Mouse (Mus musculus): ENCODE measurements around the gene Ankk1. TPM values are rescaled to one million over a fixed set of nuclear protein-coding genes. Genes with fewer than 3 reads are reported as not detected.

The Ankk1 gene
- total and polyA plus RNA-seq, 2 experiments = not detected

DNA sequence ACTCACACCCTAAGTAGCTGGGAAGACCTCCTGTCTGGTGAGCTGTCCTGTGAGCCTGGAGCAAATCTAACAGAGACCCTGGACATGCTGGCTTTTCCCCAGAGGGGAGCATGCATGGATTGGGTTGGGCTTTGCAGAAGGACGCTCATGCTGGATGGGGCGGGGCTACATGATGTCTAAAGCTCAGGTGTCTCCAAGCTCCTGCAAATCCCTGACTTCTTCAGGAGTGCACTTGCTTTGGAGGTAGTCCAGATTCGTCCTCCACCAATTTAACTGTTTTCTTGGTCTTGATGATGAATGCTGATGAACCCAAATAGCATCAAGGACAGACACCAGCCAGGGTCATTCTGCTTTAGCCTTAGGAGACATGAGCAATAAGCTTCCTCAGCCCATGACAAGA, 23.7 kb upstream of the Ankk1 start:
- no peak for DNase-seq (ENCODE audit: extremely low read depth, low read depth, low spot score)
- no peaks in the 10 kb centered on the region for H3K36me3 ChIP-seq (ENCODE audit: control insufficient read depth, insufficient read depth, low read length)
- H3K27ac ChIP-seq (replicated peaks; ENCODE audit: insufficient read depth, low read depth, low read length) = no peak overlapping the region
- H3K27me3 ChIP-seq (ENCODE audit: control insufficient read depth, insufficient read depth, low read length) = peaks cover 7% of the 10 kb centered on the region; the same call in 1 of the 2 replicates
- 75% methylated on average over 3 of the region's 3 CpGs for WGBS
- no peak overlapping the region for H3K4me3 ChIP-seq (ENCODE audit: insufficient read depth, low read depth, low read length)
- H3K79me2 ChIP-seq (ENCODE audit: control insufficient read depth, insufficient read depth, low read length) = no peaks in the 10 kb centered on the region
- TF ChIP-seq CTCF (IDR thresholded peaks at IDR 0.05; ENCODE audit: low read depth, low read length) (no peak), POLR2A (IDR thresholded peaks at IDR 0.05; ENCODE audit: extremely low read depth, insufficient read depth, low read length) (no peak)
- H3K9ac ChIP-seq (ENCODE audit: low read depth, low read length) = no peak overlapping the region
- H3K4me1 ChIP-seq (ENCODE audit: control insufficient read depth, insufficient read depth, low read length) = no peaks in the 10 kb centered on the region

DNA sequence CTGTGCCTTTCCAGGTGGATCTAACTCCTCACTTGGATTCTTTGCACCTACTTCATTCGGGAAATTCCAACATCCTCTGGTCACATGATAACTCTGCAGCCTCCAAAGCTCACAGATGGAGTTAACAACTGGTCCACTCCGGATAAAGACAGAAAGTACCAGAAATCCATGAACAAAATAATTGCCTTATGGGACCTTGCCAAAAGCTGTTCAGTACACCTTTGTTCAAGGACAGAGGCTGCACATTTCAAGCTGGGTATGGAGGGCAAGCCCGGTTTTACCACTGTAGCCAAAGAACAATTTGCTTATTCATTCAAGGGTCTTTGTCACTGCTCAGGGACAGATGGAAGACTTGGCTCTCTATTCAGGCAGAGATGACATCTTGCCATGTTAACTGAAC, 15.8 kb upstream of the Ankk1 start:
- Histone ChIP-seq H3K4me1 (ENCODE audit: control insufficient read depth, insufficient read depth, low read length) (no peaks in the 10 kb centered on the region), H3K9ac (ENCODE audit: low read depth, low read length) (no peak overlapping the region), H3K36me3 (ENCODE audit: control insufficient read depth, insufficient read depth, low read length) (no peaks in the 10 kb centered on the region), H3K4me3 (ENCODE audit: insufficient read depth, low read depth, low read length) (no peak overlapping the region), H3K27ac (replicated peaks; ENCODE audit: insufficient read depth, low read depth, low read length) (no peak overlapping the region), H3K79me2 (ENCODE audit: control insufficient read depth, insufficient read depth, low read length) (no peaks in the 10 kb centered on the region), H3K27me3 (ENCODE audit: control insufficient read depth, insufficient read depth, low read length) (no peaks in the 10 kb centered on the region)
- 74% methylated on average over 3 of the region's 3 CpGs for WGBS
- TF ChIP-seq CTCF (IDR thresholded peaks at IDR 0.05; ENCODE audit: low read depth, low read length) = no peak
- TF ChIP-seq POLR2A (IDR thresholded peaks at IDR 0.05; ENCODE audit: extremely low read depth, insufficient read depth, low read length) = no peak
- no peak for DNase-seq (ENCODE audit: extremely low read depth, low read depth, low spot score)

DNA sequence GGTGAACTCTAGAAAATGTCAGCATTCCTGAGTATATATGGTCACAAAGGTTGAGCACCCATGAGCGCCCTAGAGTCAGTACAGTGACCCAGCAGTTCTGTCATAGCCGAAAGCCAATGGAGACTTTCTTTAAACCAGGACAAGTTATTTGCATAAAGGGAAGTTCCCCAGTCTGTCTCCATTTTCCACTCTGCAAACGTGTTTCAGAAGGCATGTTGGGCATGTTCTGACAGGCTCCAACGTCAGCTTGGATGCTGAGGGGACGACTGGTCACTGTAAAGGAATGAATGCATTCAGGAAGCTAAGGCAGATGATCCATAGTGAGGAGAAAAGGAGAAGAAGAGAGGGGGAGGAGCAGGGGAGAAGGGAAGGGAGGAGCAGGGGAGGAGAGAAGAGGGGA, 657 bp upstream of the Ankk1 start:
- no peaks in the 10 kb centered on the region for H3K27me3 ChIP-seq (ENCODE audit: control insufficient read depth, insufficient read depth, low read length)
- no peaks in the 10 kb centered on the region for H3K79me2 ChIP-seq (ENCODE audit: control insufficient read depth, insufficient read depth, low read length)
- H3K4me3 ChIP-seq (ENCODE audit: insufficient read depth, low read depth, low read length) = no peak overlapping the region
- no peak overlapping the region for H3K27ac ChIP-seq (replicated peaks; ENCODE audit: insufficient read depth, low read depth, low read length)
- WGBS = 62% methylated on average over 5 of the region's 5 CpGs
- H3K4me1 ChIP-seq (ENCODE audit: control insufficient read depth, insufficient read depth, low read length) = no peaks in the 10 kb centered on the region
- DNase-seq (ENCODE audit: extremely low read depth, low read depth, low spot score) = no peak
- no peak overlapping the region for H3K9ac ChIP-seq (ENCODE audit: low read depth, low read length)
- no peaks in the 10 kb centered on the region for H3K36me3 ChIP-seq (ENCODE audit: control insufficient read depth, insufficient read depth, low read length)
- TF ChIP-seq CTCF (IDR thresholded peaks at IDR 0.05; ENCODE audit: low read depth, low read length) = no peak
- no peak for TF ChIP-seq POLR2A (IDR thresholded peaks at IDR 0.05; ENCODE audit: extremely low read depth, insufficient read depth, low read length)

- WGBS = 36% methylated on average over 1 of the region's 1 CpGs
- H3K27me3 ChIP-seq (ENCODE audit: control insufficient read depth, insufficient read depth, low read length) = no peaks in the 10 kb centered on the region
- H3K79me2 ChIP-seq (ENCODE audit: control insufficient read depth, insufficient read depth, low read length) = no peaks in the 10 kb centered on the region
- no peaks in the 10 kb centered on the region for H3K36me3 ChIP-seq (ENCODE audit: control insufficient read depth, insufficient read depth, low read length)
- TF ChIP-seq POLR2A (IDR thresholded peaks at IDR 0.05; ENCODE audit: extremely low read depth, insufficient read depth, low read length) (no peak), CTCF (IDR thresholded peaks at IDR 0.05; ENCODE audit: low read depth, low read length) (no peak)
- H3K4me3 ChIP-seq (ENCODE audit: insufficient read depth, low read depth, low read length) = no peak overlapping the region
- H3K27ac ChIP-seq (replicated peaks; ENCODE audit: insufficient read depth, low read depth, low read length) = no peak overlapping the region
- no peaks in the 10 kb centered on the region for H3K4me1 ChIP-seq (ENCODE audit: control insufficient read depth, insufficient read depth, low read length)
- no peak overlapping the region for H3K9ac ChIP-seq (ENCODE audit: low read depth, low read length)
- DNase-seq (ENCODE audit: extremely low read depth, low read depth, low spot score) = no peak
Observed at GRCm38 (mm10) chr9:49425585-49425984, 1.2 kb downstream of the Ankk1 start.

- H3K27ac ChIP-seq (replicated peaks; ENCODE audit: insufficient read depth, low read depth, low read length) = no peak overlapping the region
- H3K27me3 ChIP-seq (ENCODE audit: control insufficient read depth, insufficient read depth, low read length) = no peaks in the 10 kb centered on the region
- no peak for DNase-seq (ENCODE audit: extremely low read depth, low read depth, low spot score)
- H3K9ac ChIP-seq (ENCODE audit: low read depth, low read length) = no peak overlapping the region
- H3K36me3 ChIP-seq (ENCODE audit: control insufficient read depth, insufficient read depth, low read length) = no peaks in the 10 kb centered on the region
- H3K4me3 ChIP-seq (ENCODE audit: insufficient read depth, low read depth, low read length) = no peak overlapping the region
- WGBS = 94% methylated on average over 5 of the region's 5 CpGs
- no peaks in the 10 kb centered on the region for H3K4me1 ChIP-seq (ENCODE audit: control insufficient read depth, insufficient read depth, low read length)
- no peak for TF ChIP-seq POLR2A (IDR thresholded peaks at IDR 0.05; ENCODE audit: extremely low read depth, insufficient read depth, low read length)
- no peak for TF ChIP-seq CTCF (IDR thresholded peaks at IDR 0.05; ENCODE audit: low read depth, low read length)
- no peaks in the 10 kb centered on the region for H3K79me2 ChIP-seq (ENCODE audit: control insufficient read depth, insufficient read depth, low read length)
Observed at GRCm38 (mm10) chr9:49423866-49424265, 3.0 kb downstream of the Ankk1 start.

DNA sequence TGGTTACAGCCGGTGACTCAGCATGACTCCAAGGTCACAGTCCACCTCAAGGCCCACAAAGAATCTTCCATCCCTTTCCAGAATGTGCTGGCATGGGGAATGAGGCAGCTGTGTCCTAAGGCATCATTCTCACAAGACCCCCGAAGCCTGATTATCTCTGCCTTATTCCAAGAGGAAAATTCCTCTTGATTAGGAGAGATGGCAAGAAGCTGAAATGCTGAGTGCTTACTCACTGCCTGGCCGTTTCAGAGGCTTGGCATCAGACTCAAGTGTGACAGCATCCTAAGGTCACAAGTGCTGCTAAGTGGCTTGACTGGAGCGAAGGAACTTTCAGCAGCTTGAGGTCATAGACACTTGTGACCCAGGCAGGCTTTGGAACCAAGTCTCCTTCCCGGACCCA, 16.2 kb downstream of the Ankk1 start:
- WGBS = 68% methylated on average over 5 of the region's 5 CpGs
- no peaks in the 10 kb centered on the region for H3K79me2 ChIP-seq (ENCODE audit: control insufficient read depth, insufficient read depth, low read length)
- no peaks in the 10 kb centered on the region for H3K4me1 ChIP-seq (ENCODE audit: control insufficient read depth, insufficient read depth, low read length)
- no peak overlapping the region for H3K4me3 ChIP-seq (ENCODE audit: insufficient read depth, low read depth, low read length)
- no peaks in the 10 kb centered on the region for H3K27me3 ChIP-seq (ENCODE audit: control insufficient read depth, insufficient read depth, low read length)
- H3K27ac ChIP-seq (replicated peaks; ENCODE audit: insufficient read depth, low read depth, low read length) = no peak overlapping the region
- no peak overlapping the region for H3K9ac ChIP-seq (ENCODE audit: low read depth, low read length)
- no peak for DNase-seq (ENCODE audit: extremely low read depth, low read depth, low spot score)
- TF ChIP-seq POLR2A (IDR thresholded peaks at IDR 0.05; ENCODE audit: extremely low read depth, insufficient read depth, low read length) (no peak), CTCF (IDR thresholded peaks at IDR 0.05; ENCODE audit: low read depth, low read length) (no peak)
- H3K36me3 ChIP-seq (ENCODE audit: control insufficient read depth, insufficient read depth, low read length) = no peaks in the 10 kb centered on the region
